Mouse (Mus musculus): ENCODE measurements around the gene Me1.

DNA sequence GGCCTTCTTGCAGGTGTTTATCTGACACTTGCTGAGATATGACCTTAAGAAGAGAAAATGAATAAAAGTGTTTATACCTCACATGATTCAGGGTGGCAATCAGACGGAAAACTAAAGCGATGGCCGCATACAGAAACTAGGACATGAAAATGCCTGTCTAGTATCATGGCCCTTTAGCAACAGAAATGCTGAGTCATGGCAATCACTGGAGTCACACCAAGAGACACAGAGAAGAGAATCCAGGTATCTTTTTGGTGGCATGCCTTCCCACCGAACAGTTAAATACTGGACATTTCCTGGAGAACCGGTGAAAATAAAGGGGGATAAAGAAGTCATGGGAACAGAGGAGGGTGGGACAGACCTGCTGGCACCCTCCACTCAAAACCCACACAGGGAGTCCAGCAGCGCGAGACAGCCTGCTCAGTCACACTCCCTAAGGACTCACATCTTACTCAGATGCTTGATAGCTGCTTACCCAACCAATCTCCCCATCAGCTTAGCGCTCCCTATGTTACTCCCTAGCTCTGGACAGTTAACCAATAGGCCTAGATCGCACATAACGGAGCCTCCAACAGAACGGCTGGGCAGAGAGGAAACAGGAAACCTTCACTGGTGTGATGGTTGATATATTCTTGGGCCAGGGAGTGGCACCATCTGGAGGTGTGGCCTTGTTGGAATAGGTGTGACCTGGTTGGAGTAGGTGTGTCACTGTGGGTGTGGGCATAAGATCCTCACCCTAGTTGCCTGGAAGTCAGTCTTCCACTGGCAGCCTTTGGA is 108.5 kb downstream of the Me1 start:
- no peak for TF ChIP-seq POLR2A (IDR thresholded peaks at IDR 0.05; ENCODE audit: borderline replicate concordance, insufficient read depth, low read length)
- no peak for TF ChIP-seq CTCF (IDR thresholded peaks at IDR 0.05; ENCODE audit: borderline replicate concordance, insufficient read depth, low read depth, low read length)

Data from cerebellum, adult 2 months (tissue).